Mouse (Mus musculus): ENCODE measurements around the gene Eipr1.

GRCm38 (mm10) chr12:28829502-28829901 is 77.9 kb downstream of the Eipr1 start:
- TF ChIP-seq CTCF (IDR thresholded peaks at IDR 0.05) (peak; percentile 48), EP300 (IDR thresholded peaks at IDR 0.05) (no peak)

Measured in lung, postnatal 0 days (tissue).